Mouse (Mus musculus) lung, adult 2 months (tissue): ENCODE results near the gene Kcnh5.

Experiments
- CTCF ChIP-seq: fragments of 200-500 bp; IDR thresholded peaks from 2 replicates; pipeline ENCODE4 v1.5.1; 2011; ENCODE audit warnings: mild to moderate bottlenecking, low read length, control low read depth; ENCODE audit not compliant: insufficient read depth
- POLR2A ChIP-seq: fragments of 200-500 bp; IDR thresholded peaks from 2 replicates; pipeline ENCODE4 v1.6.1; 2011; ENCODE audit warnings: low read depth, mild to moderate bottlenecking, control low read depth, low read length, borderline replicate concordance; ENCODE audit errors: extremely low read depth

- TF ChIP-seq POLR2A: no peak
- no peak for TF ChIP-seq CTCF
Measured at GRCm38 (mm10) chr12:75189413-75189812, 12.3 kb upstream of the Kcnh5 start.
